Mouse (Mus musculus) retina, postnatal 7 days (tissue): ENCODE results near the gene 4930595D18Rik.

ENCODE experiments used
- DNase-seq: peaks from one replicate; pipeline ENCODE4 v3.0.0-alpha.2; 2012; ENCODE audit warnings: low read depth, low spot score

Gene 4930595D18Rik

DNA sequence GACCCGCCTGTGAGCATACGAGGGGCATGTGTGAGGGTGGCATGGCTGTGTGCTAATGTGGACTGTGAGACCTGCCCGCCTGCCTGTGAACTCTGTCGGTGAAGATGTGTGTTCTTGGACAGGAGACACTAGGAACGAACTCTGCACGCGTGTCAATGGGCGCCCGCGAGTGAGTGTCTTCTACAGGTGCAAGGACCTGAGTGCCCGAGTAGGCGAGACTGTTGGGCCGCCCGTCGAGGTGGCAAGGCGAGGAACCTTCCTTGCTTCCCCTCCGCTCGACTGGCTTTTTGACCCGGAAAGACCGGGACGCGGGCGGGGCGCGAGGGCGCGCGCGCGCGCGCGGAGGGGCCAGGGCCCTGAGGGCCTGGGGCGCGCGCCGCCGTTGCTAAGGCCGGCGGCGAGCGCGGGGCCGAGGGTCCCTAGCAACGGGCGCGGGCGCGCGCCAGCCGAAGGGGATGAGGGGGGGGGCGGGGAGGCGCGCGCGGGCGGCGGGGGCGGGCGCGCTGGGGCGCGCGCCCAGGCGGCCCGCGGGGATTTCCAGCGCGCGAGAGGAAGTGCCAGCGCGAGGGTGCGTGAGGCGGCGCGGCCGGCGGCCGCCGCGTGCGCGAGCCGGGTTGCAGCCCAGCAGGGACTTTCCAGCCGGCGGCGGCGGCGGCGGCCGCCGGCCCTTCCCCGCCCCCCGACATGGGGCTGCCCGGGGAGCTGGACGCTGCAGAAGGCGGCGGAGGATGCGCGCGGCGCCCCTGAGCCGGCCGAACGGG, 18.3 kb downstream of the 4930595D18Rik start, which contains the start of gene Traf3:
TSS of gene Traf3 (plus strand) at position 540 of the 761 bp plus-strand sequence.
- DNase-seq = peak; percentile 75

DNA sequence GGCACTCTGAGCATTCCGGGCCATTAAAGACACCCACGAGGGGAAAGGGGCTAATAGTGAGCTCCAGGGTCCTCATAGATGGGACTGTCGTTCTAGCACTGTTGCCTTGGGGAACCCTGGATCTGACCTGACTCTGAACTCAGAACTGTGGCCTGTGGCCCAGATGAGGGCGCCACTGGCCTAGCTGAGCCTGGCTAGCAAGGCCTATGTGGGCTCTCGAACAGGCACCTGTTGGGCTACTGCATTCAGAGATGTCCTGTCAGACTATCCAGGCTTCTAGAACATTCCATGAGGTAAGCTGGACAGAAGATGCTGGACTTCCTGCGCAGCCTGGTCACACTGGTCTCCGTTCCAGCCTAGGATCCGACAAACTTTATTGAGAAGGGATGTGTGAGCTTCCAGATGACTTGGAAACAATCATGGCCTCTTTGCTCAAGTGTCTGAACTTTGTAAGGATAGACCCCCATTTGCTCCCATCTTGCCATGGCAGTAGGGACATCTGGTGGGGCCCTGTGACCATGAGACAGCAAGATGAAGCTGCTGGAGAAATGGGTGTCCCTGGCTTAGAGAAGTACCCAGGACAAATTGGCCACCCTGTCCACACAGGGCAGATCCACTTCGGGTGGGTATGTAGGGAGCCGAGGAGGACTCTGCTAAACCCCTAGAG, 19.0 kb downstream of the 4930595D18Rik start:
- DNase-seq = no peak

DNA sequence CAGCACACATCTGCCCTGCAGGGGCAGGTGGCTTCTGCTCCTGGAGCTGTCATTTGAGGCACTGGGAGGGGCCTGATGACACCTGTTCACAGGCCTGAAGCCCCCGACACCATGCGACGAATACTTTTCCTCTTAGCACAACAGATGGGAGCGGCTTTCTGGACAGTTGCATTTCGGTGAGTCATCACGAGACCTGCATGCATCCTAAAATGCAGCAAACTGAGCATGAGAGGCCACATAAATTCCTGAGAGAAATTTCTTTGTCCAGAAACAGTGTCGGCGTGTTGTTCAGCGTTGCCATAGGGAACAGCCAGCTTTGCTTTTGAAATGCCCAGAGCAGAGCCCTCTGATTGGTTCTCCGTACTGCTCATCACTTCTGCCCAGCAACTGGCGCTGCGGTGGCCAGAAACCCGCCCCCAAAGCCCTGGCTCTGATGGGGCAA, 20.0 kb downstream of the 4930595D18Rik start:
- DNase-seq = peak; percentile 82

DNA sequence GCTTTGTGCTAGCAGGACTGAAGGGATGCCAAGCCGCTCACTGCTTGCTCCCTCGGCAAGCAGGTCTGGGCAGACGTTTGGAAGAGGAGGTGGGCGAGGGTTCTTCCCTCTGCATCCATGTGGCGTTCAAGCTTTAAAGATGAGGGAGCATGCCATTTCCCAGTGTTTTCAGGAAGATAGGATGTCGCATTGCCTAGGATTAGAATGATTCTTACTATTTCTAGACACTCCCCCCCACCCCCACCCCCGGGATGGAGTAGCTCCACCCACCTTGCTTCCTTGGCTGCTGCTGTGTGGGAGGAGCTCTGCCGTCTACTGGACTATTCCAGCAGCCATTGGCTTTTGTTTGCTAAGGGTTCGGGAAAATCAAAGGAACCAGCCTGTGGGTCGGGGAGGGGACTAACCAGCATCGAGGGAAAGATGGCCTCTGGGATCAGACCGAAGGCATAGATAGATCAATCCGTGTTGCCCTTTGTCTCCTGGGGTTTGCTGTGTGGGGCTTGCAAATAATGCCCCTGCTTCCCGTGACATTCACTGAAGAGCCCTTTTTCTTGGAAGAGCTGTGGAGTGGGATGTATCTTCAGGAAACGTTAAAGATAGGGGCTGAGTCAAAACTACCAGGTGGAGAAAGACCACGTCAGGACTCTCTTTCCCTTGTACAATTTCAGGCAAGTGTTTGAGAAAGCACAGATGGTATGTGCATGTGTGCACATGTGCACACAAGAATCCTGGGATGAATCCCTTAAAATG, 21.8 kb downstream of the 4930595D18Rik start:
- peak; percentile 46 for DNase-seq

DNA sequence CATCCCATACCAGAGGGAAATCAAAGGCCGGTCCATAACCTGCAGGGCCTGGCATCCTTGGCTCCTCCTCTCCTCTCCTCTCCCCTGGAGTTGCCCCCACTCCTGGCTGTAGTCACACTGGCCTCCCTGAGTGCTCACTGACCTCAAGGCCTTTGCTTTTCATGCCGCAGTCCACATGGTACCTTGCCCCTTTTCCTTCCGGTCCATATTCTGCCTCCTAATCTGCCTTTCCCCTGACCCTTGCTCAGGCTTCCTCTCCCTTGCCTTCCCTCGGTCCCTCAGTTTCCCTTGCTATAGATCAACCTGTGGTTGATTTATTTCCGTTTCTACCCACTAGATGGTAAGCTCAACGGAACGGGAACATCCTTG, 22.4 kb downstream of the 4930595D18Rik start:
- DNase-seq = no peak

DNA sequence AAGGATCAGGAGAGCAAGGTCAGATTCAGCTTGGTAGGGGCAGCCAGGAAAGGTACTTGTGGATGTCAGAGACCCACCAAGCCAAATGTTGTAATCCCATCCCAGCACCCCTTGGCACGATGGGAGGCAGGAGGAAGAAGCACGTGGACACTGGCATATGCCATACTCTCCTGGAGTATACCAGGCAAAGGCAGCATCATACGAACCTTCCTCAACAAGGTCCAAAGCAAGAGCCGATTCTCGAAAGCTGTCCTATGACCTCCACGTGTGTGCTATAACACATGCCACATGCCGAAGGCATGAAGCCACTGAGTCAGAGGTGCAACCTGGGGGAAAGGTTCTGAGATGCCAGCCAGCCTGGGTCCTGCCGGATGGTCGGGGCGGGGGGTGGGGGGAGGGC, 23.4 kb downstream of the 4930595D18Rik start:
- DNase-seq = no peak

DNA sequence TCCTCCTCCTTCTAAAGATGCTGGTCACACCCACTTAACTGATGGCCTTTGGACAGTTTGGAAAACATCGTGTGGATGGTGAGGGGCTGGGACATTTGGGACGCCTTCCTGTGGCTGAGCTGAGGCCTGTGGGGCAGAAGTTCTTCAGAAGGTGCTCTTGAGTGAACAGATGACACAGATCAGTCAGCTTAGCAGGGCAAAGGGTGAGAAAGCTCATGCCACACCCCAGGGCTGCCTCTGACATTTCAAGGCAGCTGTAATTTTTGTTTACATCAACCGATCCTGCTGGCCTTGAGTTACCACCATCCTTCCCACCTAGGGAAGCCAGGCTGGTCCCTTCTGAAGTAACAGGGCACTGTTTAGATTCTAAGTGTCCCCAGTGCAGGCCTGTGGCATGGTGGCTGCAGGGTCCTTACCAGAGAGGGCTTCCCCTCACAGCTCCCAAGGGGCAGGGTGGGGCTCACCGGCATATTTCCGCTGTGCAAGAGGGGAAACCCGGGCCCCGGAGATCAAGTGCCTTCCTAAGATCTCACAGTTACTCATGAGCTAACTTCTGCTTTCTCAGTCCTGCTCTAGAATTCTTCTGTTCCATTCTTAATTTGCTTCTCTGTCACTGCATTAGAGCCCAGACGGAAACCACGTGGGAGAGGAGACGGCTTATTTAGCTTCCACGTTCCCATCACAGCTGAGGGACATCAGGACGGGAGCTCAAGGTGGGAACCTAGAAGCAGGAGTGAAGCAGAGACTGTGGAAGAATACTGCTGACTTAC, 24.4 kb downstream of the 4930595D18Rik start:
- no peak for DNase-seq

DNA sequence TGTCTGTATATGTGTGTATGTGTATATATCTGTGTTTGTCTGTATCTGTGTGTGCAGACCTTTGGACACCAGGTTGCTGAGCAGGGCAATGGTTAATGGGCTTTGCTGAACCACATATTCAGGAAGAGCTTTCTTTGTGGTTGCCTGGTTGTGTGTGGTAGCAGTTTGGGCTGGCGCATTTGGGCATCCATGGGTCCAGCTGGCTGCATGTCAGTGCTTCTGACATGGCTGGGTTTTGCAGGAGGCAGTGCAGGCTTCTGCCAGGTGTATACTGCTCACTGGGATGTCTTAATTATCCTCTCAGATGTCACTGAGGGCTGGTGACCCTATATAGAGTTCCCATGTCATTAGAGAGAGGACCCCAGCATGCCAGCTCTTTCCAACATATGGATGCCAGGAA, 28.5 kb downstream of the 4930595D18Rik start:
- DNase-seq = no peak

DNA sequence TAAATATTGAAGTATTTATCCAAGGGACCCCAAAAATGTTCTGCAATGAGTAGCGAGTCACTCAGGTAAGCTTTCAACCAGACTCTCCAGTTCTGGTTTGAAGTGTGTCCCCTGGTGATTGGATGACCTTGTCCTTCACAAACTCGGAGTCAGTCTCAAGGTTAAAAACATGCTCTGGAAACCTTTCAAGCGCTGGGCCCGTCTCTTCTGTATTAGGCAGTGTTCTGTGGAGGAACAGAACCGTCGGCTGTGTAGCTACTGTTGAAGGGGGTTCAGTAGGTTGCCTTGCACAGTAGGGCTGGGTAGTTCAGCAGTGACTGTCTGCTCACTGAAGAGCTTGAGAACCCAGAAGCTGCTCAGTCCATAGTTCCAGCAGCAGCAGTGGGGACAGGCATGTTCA, 29.6 kb downstream of the 4930595D18Rik start:
- DNase-seq = no peak

DNA sequence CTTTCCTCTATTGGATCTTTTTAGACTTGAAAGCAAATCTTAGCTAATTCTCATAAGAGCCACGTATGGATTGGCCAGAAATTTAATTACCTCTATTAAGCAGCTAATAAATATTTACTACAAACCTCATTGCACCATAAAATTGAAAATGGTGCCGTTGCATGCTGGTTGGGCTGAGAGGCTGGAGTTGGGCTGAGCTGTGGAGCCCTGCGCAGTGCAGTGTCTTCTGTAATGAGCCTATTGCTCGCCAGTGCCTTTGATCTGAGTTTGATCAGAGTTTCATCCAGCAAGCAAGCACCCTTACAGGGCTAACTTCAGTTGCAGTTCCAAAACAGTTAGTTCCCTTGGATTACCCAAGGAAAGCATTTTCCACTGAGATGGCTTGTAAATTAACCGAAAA, 30.3 kb downstream of the 4930595D18Rik start:
- DNase-seq = no peak

DNA sequence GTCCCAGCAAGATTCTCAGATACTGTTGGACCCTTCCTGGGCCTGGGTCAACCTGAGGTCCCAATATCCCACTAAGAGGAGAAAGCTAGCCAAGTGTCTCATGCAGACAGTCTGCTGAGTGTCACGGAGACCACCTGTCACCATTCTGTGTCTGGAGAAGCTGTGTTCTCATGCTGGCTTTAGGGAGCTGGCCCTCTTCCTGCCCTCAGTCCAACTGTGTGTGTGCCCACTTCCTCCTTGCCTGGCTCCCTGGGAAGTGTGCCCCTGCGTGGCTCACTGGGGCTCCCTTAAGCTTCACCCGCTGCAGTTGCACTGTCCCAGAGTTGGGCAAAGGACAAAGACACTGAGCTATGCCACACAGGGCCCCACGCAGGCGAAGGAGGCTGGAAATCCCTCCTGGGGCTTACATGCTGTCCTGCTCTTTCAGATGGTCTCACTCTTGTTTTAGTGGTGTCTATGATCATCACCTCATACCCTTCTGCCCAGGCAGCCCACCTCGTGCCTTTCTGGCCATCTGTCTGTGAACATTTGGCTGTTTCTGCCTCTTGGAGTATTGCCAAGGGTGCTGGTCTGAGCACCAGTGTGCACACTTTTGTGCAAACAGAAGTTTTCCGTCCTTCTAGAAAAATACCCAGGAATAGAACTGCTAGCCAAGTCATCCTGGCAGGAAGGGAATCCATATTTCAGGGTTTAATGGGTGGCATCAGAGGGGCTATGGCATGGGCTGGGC, 31.1 kb downstream of the 4930595D18Rik start:
- no peak for DNase-seq

DNA sequence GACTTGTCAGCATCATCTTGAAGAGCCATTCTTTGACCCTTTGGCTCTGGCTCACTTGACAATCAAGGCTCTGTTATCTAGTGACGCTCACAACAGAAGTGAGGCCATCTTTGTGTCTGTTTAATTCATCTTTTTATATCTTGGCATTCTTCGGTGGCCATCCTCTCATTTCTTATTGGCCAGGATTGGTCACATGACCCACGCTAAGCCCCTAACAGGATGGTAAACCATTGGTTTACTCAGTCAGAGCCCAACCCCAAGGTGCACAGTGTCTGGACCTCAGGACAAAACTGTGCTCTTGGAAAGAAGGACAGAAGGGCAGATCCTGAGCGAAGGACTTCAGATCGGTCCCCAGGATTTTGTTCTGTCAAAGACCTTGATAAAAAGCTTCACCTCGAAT, 31.7 kb downstream of the 4930595D18Rik start:
- DNase-seq = no peak

DNA sequence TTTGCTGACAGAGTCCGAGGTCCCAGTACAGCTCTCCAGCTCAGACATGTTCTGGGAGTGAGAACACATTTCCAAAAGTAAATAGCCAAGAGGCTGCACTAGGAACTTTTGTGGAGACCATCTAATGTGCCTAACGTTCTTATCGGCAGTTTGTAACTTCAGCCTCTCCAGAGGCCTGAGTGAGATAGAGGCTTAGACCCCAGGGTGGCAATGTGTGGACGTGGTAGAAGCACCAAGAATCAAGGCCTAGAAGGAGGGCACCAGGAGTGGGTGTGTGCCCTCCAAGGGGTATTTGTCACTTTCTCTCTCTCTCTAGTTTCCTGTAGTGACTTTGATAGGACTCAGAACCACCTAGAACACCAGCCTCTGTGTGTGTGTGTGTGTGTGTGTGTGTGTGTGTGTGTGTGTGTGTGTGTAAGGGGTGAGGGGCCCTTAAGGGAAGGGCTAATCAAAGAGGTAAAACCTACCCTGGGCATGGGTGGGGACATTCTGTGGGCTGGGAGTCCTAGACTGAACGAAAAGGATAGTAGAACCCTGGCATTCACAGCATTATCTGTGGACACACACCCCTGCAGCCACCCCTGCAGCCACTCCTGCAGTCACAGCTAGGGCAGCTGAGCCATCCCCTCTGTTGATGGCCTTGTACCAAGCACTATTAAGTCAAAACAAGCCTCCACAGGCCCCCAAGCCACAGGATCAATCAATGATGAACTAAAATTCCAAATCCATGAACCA, 32.7 kb downstream of the 4930595D18Rik start:
- DNase-seq = no peak

DNA sequence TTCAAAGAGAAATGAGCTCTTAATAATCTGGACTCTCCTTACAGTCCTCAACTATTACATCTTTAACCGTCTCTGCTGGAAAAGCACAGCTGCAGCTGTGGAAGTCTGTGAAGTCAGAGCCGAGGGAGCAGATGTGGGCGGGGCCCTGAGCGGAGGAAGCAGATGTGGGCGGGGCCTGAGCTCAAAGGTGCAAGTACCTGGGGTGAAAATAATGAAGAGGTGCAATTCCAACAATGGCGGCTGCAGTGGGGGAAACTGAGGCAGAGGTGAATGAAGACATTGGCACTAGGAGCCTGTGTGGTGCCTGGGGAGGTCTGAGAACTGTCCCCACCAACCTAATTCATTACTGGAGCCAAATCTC, 34.1 kb downstream of the 4930595D18Rik start:
- DNase-seq = no peak

DNA sequence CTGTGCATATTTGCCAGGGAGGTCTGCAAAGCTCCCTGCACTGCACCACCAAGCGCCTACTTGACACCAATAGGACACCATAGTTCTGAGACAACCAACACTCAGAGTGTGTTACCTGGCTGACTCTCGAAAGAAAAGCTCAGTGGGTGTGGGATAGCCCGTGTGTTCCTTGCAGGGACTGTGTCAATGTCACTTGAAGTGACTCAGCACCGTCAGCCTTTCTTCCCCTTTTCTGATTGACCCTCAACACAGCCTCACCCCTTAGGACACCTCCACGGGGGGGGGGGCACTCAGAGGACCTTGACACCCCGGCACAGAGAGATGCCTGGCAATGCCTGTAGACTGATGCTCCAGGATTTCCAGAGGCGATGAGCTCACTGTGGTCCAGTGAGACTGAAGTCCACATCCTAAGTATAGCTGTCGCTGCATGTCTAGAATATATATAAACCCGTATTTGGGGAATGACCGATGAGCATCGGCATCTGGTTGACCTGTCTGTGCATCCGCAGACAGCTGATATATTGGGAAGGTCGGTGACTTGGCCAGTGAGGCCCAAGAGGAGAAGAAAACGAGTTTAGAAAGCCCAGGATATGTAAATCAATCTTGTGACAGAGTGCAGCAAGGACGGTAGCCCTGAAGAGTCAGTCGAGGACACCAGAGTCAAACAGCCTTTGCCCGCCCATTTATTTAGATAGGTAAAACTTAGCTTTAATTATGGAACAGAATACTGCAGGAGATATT, 34.6 kb downstream of the 4930595D18Rik start:
- DNase-seq = no peak

DNA sequence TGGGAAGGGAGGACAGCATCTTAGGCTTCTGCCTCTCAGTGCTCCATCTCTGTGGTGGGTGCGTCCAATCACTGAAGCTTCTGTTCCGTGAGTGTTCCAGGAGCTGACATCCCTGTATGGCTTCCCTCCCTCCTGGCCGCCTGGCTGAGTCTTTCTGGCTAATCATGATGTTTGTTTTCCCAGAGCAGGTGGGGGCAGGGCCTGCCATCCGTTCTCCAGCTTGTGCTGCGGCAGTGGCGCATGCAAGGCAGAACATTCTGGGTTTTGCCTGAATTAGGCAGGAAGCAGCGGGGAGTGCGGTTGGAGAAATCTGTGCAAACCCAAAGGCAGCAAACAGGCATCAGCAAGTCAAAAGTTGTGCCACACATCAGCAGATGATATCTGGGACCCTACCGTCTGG, 39.0 kb downstream of the 4930595D18Rik start:
- no peak for DNase-seq

DNA sequence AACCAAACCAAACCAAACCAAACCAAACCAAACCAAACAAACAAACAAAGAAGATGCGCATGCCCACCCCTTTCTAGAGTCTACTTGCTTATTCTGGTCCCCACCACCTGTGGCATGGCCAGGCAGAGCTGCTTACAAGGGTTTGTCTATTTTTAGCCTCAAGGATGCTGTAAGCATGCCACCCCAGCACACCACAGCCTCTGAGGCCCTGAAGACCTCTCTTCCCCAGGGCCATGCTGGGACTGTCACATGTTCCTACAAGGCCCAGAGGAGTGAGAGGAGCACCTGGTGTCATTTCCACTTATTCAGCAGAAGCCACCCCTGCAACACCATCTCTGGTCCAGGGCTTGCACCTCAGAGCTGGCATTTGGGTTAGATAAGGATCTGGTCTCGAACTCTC, 39.7 kb downstream of the 4930595D18Rik start:
- no peak for DNase-seq

DNA sequence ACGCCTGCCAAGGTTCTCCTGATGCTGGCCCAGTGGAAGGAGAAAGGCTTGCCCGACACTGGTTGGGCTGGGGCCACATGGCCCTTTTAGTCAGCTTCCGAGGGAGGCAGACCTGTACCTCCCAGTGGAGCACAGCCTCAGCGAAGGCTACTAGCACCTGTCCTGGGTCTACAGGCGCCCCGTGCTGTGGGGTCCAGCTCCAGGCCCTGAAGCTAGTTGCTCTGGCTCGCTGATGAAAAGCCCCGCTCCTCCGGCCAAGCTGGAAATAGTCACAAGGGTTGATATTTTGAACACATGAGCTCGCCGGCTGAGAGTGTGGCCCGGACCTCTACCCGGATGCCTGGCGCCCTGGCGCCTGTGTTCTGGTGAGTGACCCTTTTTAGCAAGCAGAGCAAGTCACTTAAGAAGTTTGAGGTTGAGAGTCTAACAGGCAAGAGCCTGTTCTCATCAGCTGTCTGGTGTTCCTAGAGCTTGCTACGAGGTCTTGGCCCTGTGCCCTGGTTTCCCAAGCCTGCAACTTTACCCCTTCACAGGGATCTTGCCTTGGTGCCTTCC, 40.7 kb downstream of the 4930595D18Rik start:
- no peak for DNase-seq

DNA sequence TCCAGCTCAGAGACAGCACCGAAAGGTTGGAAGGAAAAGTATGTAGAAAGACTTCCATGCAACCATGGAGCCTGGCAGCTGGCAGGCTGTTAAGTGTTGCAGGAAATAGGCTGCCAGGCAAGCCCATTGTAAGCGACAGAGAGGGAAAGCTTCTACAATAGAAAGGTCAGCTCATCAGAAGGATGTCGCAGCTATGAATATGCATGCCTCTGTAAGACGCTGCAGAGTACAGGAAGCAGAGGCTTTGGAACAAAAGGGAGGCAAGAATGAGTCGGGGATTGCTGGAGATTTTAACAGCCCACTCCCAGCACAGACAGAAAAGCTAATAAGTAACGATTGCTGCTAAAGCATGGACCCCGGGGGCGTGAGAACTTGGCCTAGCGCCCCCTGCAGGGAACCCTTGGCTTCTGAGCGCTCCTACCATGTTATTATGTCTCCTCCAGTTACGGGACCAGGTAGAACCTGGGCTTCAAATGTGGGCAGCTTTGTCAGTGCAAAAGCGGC, 41.2 kb downstream of the 4930595D18Rik start:
- no peak for DNase-seq
